Mouse (Mus musculus): ENCODE measurements at regions not wholly inside any gene's neighbourhood (a gene's known extent, or its start where the extent isn't known, plus 50 kb on each side); places are given as distances from the start of the nearest gene placed in this dataset.

GRCm38 (mm10) chr6:94354451-94355095, 70.9 kb upstream of the Magi1 start:
- TF ChIP-seq CTCF (IDR thresholded peaks at IDR 0.05; ENCODE audit: insufficient read depth, low read length) = no peak
- TF ChIP-seq POLR2A (IDR thresholded peaks at IDR 0.05; ENCODE audit: borderline replicate concordance, extremely low read depth, low read depth, low read length) = no peak
